Mouse (Mus musculus) MEL (cell line): Measurements from ENCODE around the gene Prrg2. TPM values are rescaled to one million over a fixed set of nuclear protein-coding genes. Genes with fewer than 3 reads are reported as not detected.

Experiments used
- DNase-seq: peaks from one replicate; pipeline ENCODE4 v3.0.0; 2011; ENCODE audit warnings: low read depth, low spot score
- H3K27ac ChIP-seq: 2 replicates; pipeline ENCODE4 v1.5.1; 2012; ENCODE audit warnings: low read depth, mild to moderate bottlenecking, control low read depth, low read length, moderate library complexity; ENCODE audit not compliant: control insufficient read depth
- H3K27me3 ChIP-seq, 2 experiments: fragments of 150-350 bp in 1 of 2; sonication (generic) in 1 of 2; 2 replicates each; pipeline ENCODE4 v1.6.1; 2012; ENCODE audit warnings: low read length in 2 of 2, mild to moderate bottlenecking in 2 of 2, improper control_type of control experiment in 1 of 2, moderate library complexity in 1 of 2; ENCODE audit not compliant: insufficient read depth in 2 of 2, control insufficient read depth in 1 of 2
- H3K36me3 ChIP-seq, 2 experiments: 2 replicates each; pipeline ENCODE4 v1.6.1; 2012 to 2014; ENCODE audit warnings: low read length in 2 of 2, improper control_type of control experiment in 1 of 2, inconsistent platforms in 1 of 2, mild to moderate bottlenecking in 1 of 2; ENCODE audit not compliant: insufficient read depth in 2 of 2, control insufficient read depth in 1 of 2
- H3K4me1 ChIP-seq, 2 experiments: fragments of 150-350 bp in 1 of 2; sonication (generic) in 1 of 2; 2 replicates each; pipeline ENCODE4 v1.6.1; 2012; ENCODE audit warnings: low read length in 2 of 2, improper control_type of control experiment in 1 of 2, mild to moderate bottlenecking in 1 of 2; ENCODE audit not compliant: insufficient read depth in 2 of 2, control insufficient read depth in 1 of 2
- H3K4me3 ChIP-seq, 2 experiments: fragments of 150-350 bp in 1 of 2; sonication (generic) in 1 of 2; 2 replicates each; pipeline ENCODE4 v1.5.1; 2012; ENCODE audit warnings: low read depth in 2 of 2, low read length in 2 of 2, mild to moderate bottlenecking in 2 of 2, moderate library complexity in 2 of 2, control low read depth in 1 of 2, improper control_type of control experiment in 1 of 2; ENCODE audit not compliant: control insufficient read depth in 1 of 2, insufficient read depth in 1 of 2
- H3K79me2 ChIP-seq: 2 replicates; pipeline ENCODE4 v1.6.1; 2012; ENCODE audit warnings: mild to moderate bottlenecking, low read length, moderate library complexity; ENCODE audit not compliant: control insufficient read depth, poor library complexity, insufficient read depth
- H3K9ac ChIP-seq: 2 replicates; pipeline ENCODE4 v1.6.1; 2012; ENCODE audit warnings: low read depth, mild to moderate bottlenecking, control low read depth, low read length, moderate library complexity; ENCODE audit not compliant: control insufficient read depth, poor library complexity, severe bottlenecking
- H3K9me3 ChIP-seq: fragments of 150-350 bp; sonication (generic); replicated peaks from 2 replicates; pipeline ENCODE4 v1.6.1; 2012; ENCODE audit warnings: mild to moderate bottlenecking, low read length, improper control_type of control experiment, moderate library complexity; ENCODE audit not compliant: insufficient read depth
- CHD1 ChIP-seq: IDR thresholded peaks from 2 replicates; pipeline ENCODE4 v1.6.1; 2012; ENCODE audit warnings: low read depth, mild to moderate bottlenecking, inconsistent platforms, low read length, improper control_type of control experiment
- CTCF ChIP-seq, 3 experiments: IDR thresholded peaks in 2 of 3; conservative IDR thresholded peaks in 1 of 3; 2 replicates each; pipeline ENCODE4 v1.5.1; 2011 to 2012; ENCODE audit warnings: low read length in 3 of 3, low read depth in 2 of 3, mild to moderate bottlenecking in 2 of 3, improper control_type of control experiment in 1 of 3, inconsistent platforms in 1 of 3, mixed read lengths in 1 of 3, moderate library complexity in 1 of 3; ENCODE audit not compliant: control insufficient read depth in 1 of 3, insufficient read depth in 1 of 3, poor library complexity in 1 of 3, severe bottlenecking in 1 of 3
- ETS1 ChIP-seq: IDR thresholded peaks from 2 replicates; pipeline ENCODE4 v1.6.1; 2012; ENCODE audit warnings: low read depth, mild to moderate bottlenecking, inconsistent platforms, low read length, improper control_type of control experiment, moderate library complexity
- GATA1 ChIP-seq: IDR thresholded peaks from 2 replicates; pipeline ENCODE4 v1.6.1; 2011; ENCODE audit warnings: low read depth, low read length, improper control_type of control experiment
- HCFC1 ChIP-seq: IDR thresholded peaks from 2 replicates; pipeline ENCODE4 v1.6.1; 2012; ENCODE audit warnings: low read depth, mild to moderate bottlenecking, inconsistent platforms, low read length, improper control_type of control experiment, moderate library complexity
- JUND ChIP-seq: IDR thresholded peaks from 2 replicates; pipeline ENCODE4 v1.6.1; 2011; ENCODE audit warnings: low read depth, mild to moderate bottlenecking, improper control_type of control experiment, low read length
- MAFK ChIP-seq: IDR thresholded peaks from 2 replicates; pipeline ENCODE4 v1.6.1; 2011; ENCODE audit warnings: low read depth, mild to moderate bottlenecking, low read length, improper control_type of control experiment, borderline replicate concordance
- MEF2A ChIP-seq: IDR thresholded peaks from 2 replicates; pipeline ENCODE4 v1.6.1; 2014; ENCODE audit warnings: low read depth, mild to moderate bottlenecking, inconsistent platforms, low read length, improper control_type of control experiment; ENCODE audit not compliant: poor library complexity, insufficient replicate concordance, severe bottlenecking; ENCODE audit errors: extremely low read depth
- MXI1 ChIP-seq: IDR thresholded peaks from 2 replicates; pipeline ENCODE4 v1.6.1; 2011; ENCODE audit warnings: mild to moderate bottlenecking, low read depth, low read length, improper control_type of control experiment
- MYC ChIP-seq: IDR thresholded peaks from 2 replicates; pipeline ENCODE4 v1.6.1; 2011; ENCODE audit warnings: low read depth, mild to moderate bottlenecking, low read length, improper control_type of control experiment, moderate library complexity
- NRF1 ChIP-seq: IDR thresholded peaks from 2 replicates; pipeline ENCODE4 v1.6.1; 2014; ENCODE audit warnings: low read depth, mild to moderate bottlenecking, inconsistent platforms, low read length, improper control_type of control experiment, moderate library complexity; ENCODE audit not compliant: poor library complexity, insufficient read depth, severe bottlenecking
- POLR2AphosphoS5 ChIP-seq: IDR thresholded peaks from 2 replicates; pipeline ENCODE4 v1.6.1; 2012; ENCODE audit warnings: low read depth, borderline replicate concordance, mild to moderate bottlenecking, inconsistent platforms, low read length, moderate library complexity, mixed read lengths
- TBP ChIP-seq: IDR thresholded peaks from 2 replicates; pipeline ENCODE4 v1.8.0; 2011; ENCODE audit warnings: low read depth, low read length, improper control_type of control experiment
- ZKSCAN1 ChIP-seq: IDR thresholded peaks from 2 replicates; pipeline ENCODE4 v1.6.1; 2012; ENCODE audit warnings: low read depth, mild to moderate bottlenecking, inconsistent platforms, low read length, improper control_type of control experiment, moderate library complexity
- ZMIZ1 ChIP-seq: IDR thresholded peaks from 2 replicates; pipeline ENCODE4 v1.6.1; 2012; ENCODE audit warnings: low read depth, mild to moderate bottlenecking, inconsistent platforms, low read length, improper control_type of control experiment, moderate library complexity
- ZNF384 ChIP-seq: IDR thresholded peaks from 2 replicates; pipeline ENCODE4 v1.6.1; 2012; ENCODE audit warnings: low read depth, mild to moderate bottlenecking, inconsistent platforms, low read length, improper control_type of control experiment
- polyA plus RNA-seq, 2 experiments: library from polyadenylated mRNA; stranded (reverse) in 1 of 2; unstranded in 1 of 2; fragments of >175 nt in 1 of 2; fragments of >200 nt in 1 of 2; gene quantifications; 2 replicates each; pipeline versions ENCODE4 v1.2.1 to v1.2.4; 2012; ENCODE audit warnings: low replicate concordance in 2 of 2, low read depth in 1 of 2; ENCODE audit not compliant: insufficient read length in 2 of 2, insufficient read depth in 1 of 2, missing spikeins in 1 of 2
- total RNA-seq: library from RNA; depleted of rRNA; stranded (reverse); fragments of 300-350 nt; gene quantifications from 2 replicates; pipeline ENCODE4 v1.2.3, GENCODE M21; 2012

Prrg2 gene
- total and polyA plus RNA-seq, 3 experiments = 7.5 to 16.9 TPM; not detected in 1

GRCm38 (mm10) chr7:45014096-45014451 lies 48.4 kb downstream of the Prrg2 start:
- TF ChIP-seq MAFK (no peak), POLR2AphosphoS5 (no peak), ZMIZ1 (no peak), MYC (no peak)
- H3K79me2 ChIP-seq = peaks cover 16% of the 10 kb centered on the region
- H3K36me3 ChIP-seq = peaks cover 4 to 17% of the 10 kb centered on the region in 2 experiments
- H3K27me3 ChIP-seq = no peaks in the 10 kb centered on the region
- H3K27ac ChIP-seq = no peak overlapping the region
- H3K9me3 ChIP-seq = no peaks in the 10 kb centered on the region
- H3K4me3 ChIP-seq = no peak overlapping the region
- H3K9ac ChIP-seq = no peak overlapping the region
- no peak for DNase-seq
- H3K4me1 ChIP-seq = peaks cover 4 to 24% of the 10 kb centered on the region in 2 experiments

GRCm38 (mm10) chr7:45013366-45014095 lies 48.9 kb downstream of the Prrg2 start:
- Histone ChIP-seq H3K36me3 (peaks cover 4 to 12% of the 10 kb centered on the region in 2 experiments), H3K4me1 (peaks cover 4 to 19% of the 10 kb centered on the region in 2 experiments), H3K79me2 (peaks cover 16% of the 10 kb centered on the region), H3K27ac (no peak overlapping the region), H3K4me3 (no peak overlapping the region), H3K9me3 (no peaks in the 10 kb centered on the region), H3K9ac (no peak overlapping the region), H3K27me3 (no peaks in the 10 kb centered on the region)
- no peak for DNase-seq
- TF ChIP-seq CHD1 (no peak), TBP (no peak), NRF1 (no peak), GATA1 (no peak), HCFC1 (no peak), ETS1 (no peak), MXI1 (no peak), ZNF384 (no peak), POLR2AphosphoS5 (no peak), JUND (no peak), CTCF (IDR thresholded peaks at IDR 0.05 in 2 of 3, conservative IDR thresholded peaks at IDR 0.05 in 1 of 3; ENCODE audit: control insufficient read depth in 1 of 3, insufficient read depth in 1 of 3, low read depth in 2 of 3, low read length in 3 of 3, poor library complexity in 1 of 3, severe bottlenecking in 1 of 3) (no peak), MEF2A (no peak), ZKSCAN1 (no peak), ZMIZ1 (no peak)
